Mouse (Mus musculus): Measurements from ENCODE around the gene Fzd4. TPM values are rescaled to one million over a fixed set of nuclear protein-coding genes. Genes with fewer than 3 reads are reported as not detected.

The Fzd4 gene
- 64.1 and 71.0 TPM in 2 replicates for total RNA-seq (2021)
- long read RNA-seq, experiment 1, full-length matches to known transcripts, result 15 of 22 reads
- long read RNA-seq, experiment 1, partial matches to known transcripts, result 5 of 22 reads
- long read RNA-seq, experiment 1, other reads (novel, unspliced or antisense), result 2 of 22 reads
- long read RNA-seq, experiment 2, full-length matches to known transcripts, result 21 of 26 reads
- long read RNA-seq, experiment 2, partial matches to known transcripts, result 0 of 26 reads
- long read RNA-seq, experiment 2, other reads (novel, unspliced or antisense), result 5 of 26 reads

GRCm38 (mm10) chr7:89404081-89404733 is at the start of gene Fzd4, which contains the start of gene Tmem135:
Fzd4 (plus strand) TSS chr7:89404355.
Tmem135 (minus strand) TSS chr7:89404222.
- DNase-seq, result peak; percentile 98

- no peak for DNase-seq
Measured at GRCm38 (mm10) chr7:89355519-89356255, 48.5 kb upstream of the Fzd4 start.

GRCm38 (mm10) chr7:89356307-89356706 is 47.8 kb upstream of the Fzd4 start:
- DNase-seq, result peak; percentile 22

GRCm38 (mm10) chr7:89363975-89364374 is 40.2 kb upstream of the Fzd4 start:
- no peak for DNase-seq

- DNase-seq, result no peak
Measured at GRCm38 (mm10) chr7:89365135-89365880, 38.8 kb upstream of the Fzd4 start.

- DNase-seq, result no peak
Measured at GRCm38 (mm10) chr7:89367643-89368042, 36.5 kb upstream of the Fzd4 start.

GRCm38 (mm10) chr7:89370086-89370485 is 34.1 kb upstream of the Fzd4 start:
- no peak for DNase-seq

GRCm38 (mm10) chr7:89370917-89371316 is 33.2 kb upstream of the Fzd4 start:
- peak; percentile 62 for DNase-seq

- no peak for DNase-seq
Measured at GRCm38 (mm10) chr7:89371623-89372295, 32.4 kb upstream of the Fzd4 start.

GRCm38 (mm10) chr7:89380935-89381705 is 23.0 kb upstream of the Fzd4 start:
- DNase-seq, result peak; percentile 28

- no peak for DNase-seq
Measured at GRCm38 (mm10) chr7:89382892-89383291, 21.3 kb upstream of the Fzd4 start.

- DNase-seq, result no peak
Measured at GRCm38 (mm10) chr7:89388981-89389380, 15.2 kb upstream of the Fzd4 start.

GRCm38 (mm10) chr7:89390660-89391059 is 13.5 kb upstream of the Fzd4 start:
- peak; percentile 77 for DNase-seq

GRCm38 (mm10) chr7:89391281-89391680 is 12.9 kb upstream of the Fzd4 start:
- no peak for DNase-seq

- peak; percentile 44 for DNase-seq
Measured at GRCm38 (mm10) chr7:89391831-89392230, 12.3 kb upstream of the Fzd4 start.

- peak; percentile 65 for DNase-seq
Measured at GRCm38 (mm10) chr7:89392388-89392787, 11.8 kb upstream of the Fzd4 start.

- DNase-seq, result no peak
Measured at GRCm38 (mm10) chr7:89392825-89393224, 11.3 kb upstream of the Fzd4 start.

GRCm38 (mm10) chr7:89395399-89395798 is 8.8 kb upstream of the Fzd4 start:
- DNase-seq, result no peak

- DNase-seq, result no peak
Measured at GRCm38 (mm10) chr7:89396386-89396785, 7.8 kb upstream of the Fzd4 start.

- DNase-seq, result no peak
Measured at GRCm38 (mm10) chr7:89397837-89398534, 6.2 kb upstream of the Fzd4 start.
